Comparison of ENCODE assay signal across 16 mouse cellular contexts in genomic region chr1:52964581-52964980, GRCm38 (mm10). TPM values are rescaled to one million over a fixed set of nuclear protein-coding genes. Genes with fewer than 3 reads are reported as not detected.
DNase-seq lines count a peak whose midpoint lies in the region; ATAC-seq and TF ChIP-seq lines count a peak whose summit lies in the region.
"Had no signal": no experiment of that assay in that cellular context is flagged by ENCODE, and none has a peak within 500 bp of the region (broad histone marks: within the 10 kb centered on the region; RNA-seq: fewer than 3 reads in every experiment).

No protein-coding gene starts in this region.

- no peak overlapping the region for H3K4me2 ChIP-seq in liver, embryonic 14.5 days (ENCODE audit: low read depth)
- H3K4me2 ChIP-seq in liver, embryonic 12.5 days, result no peak overlapping the region
- no peak overlapping the region for H3K4me2 ChIP-seq in liver, embryonic 15.5 days
- H3K4me2 ChIP-seq: hindbrain, embryonic 12.5 days; lung, embryonic 15.5 days; midbrain, embryonic 13.5 days; stomach, embryonic 15.5 days had no signal

- no peak overlapping the region for H3K27ac ChIP-seq in liver, embryonic 14.5 days
- H3K27ac ChIP-seq in liver, embryonic 12.5 days, result no peak overlapping the region
- no peak overlapping the region for H3K27ac ChIP-seq in liver, embryonic 15.5 days (replicated peaks)
- H3K27ac ChIP-seq: hindbrain, embryonic 12.5 days; lung, embryonic 15.5 days; midbrain, embryonic 13.5 days; stomach, embryonic 15.5 days had no signal

- no peak overlapping the region for H3K4me3 ChIP-seq in liver, embryonic 14.5 days (ENCODE audit: insufficient read depth in 1 of 2, low read depth in 2 of 2, low read length in 2 of 2)
- no peak overlapping the region for H3K4me3 ChIP-seq in liver, embryonic 12.5 days
- H3K4me3 ChIP-seq in liver, embryonic 15.5 days (replicated peaks), result no peak overlapping the region
- H3K4me3 ChIP-seq: hindbrain, embryonic 12.5 days; lung, embryonic 15.5 days; midbrain, embryonic 13.5 days; stomach, embryonic 15.5 days had no signal

- no peak for DNase-seq in liver, embryonic 14.5 days (ENCODE audit: low read depth in 3 of 3, low spot score in 3 of 3)
- DNase-seq in 416B (ENCODE audit: low read depth) (peak; percentile 57), ES-CJ7 (ENCODE audit: low read depth, low spot score) (peak; percentile 87)
- DNase-seq in cerebellum, adult 11-12 months, result no peak
- no peak for DNase-seq in layer of hippocampus, postnatal 25 days (ENCODE audit: extremely low spot score in 1 of 2, low spot score in 1 of 2)
- DNase-seq in cerebellum, adult 8-10 months, result no peak
- DNase-seq: cerebellum, postnatal 25 days; gastrocnemius, postnatal 36 days; kidney, adult 8-10 months; right cerebral cortex, postnatal 4 days had no signal

- H3K36me3 ChIP-seq in liver, embryonic 14.5 days (replicated peaks; ENCODE audit: control insufficient read depth, insufficient read depth, low read depth), result no peaks in the 10 kb centered on the region
- no peaks in the 10 kb centered on the region for H3K36me3 ChIP-seq in liver, embryonic 12.5 days
- H3K36me3 ChIP-seq in liver, embryonic 15.5 days (replicated peaks), result no peaks in the 10 kb centered on the region
- H3K36me3 ChIP-seq: hindbrain, embryonic 12.5 days; lung, embryonic 15.5 days; midbrain, embryonic 13.5 days; stomach, embryonic 15.5 days had no signal

- H3K27me3 ChIP-seq in liver, embryonic 14.5 days (ENCODE audit: control insufficient read depth, insufficient read depth, low read length), result no peaks in the 10 kb centered on the region
- H3K27me3 ChIP-seq in liver, embryonic 12.5 days (replicated peaks), result no peaks in the 10 kb centered on the region
- no peaks in the 10 kb centered on the region for H3K27me3 ChIP-seq in liver, embryonic 15.5 days
- H3K27me3 ChIP-seq: hindbrain, embryonic 12.5 days; lung, embryonic 15.5 days; midbrain, embryonic 13.5 days; stomach, embryonic 15.5 days had no signal

- 0 out of 4 replicates have a peak, but pooled peaks cover 0 to 3% of the 10 kb centered on the region in 2 experiments for H3K4me1 ChIP-seq in liver, embryonic 14.5 days (replicated peaks; ENCODE audit: control insufficient read depth in 2 of 2, insufficient read depth in 2 of 2, low read length in 1 of 2)
- no peaks in the 10 kb centered on the region for H3K4me1 ChIP-seq in liver, embryonic 12.5 days
- no peaks in the 10 kb centered on the region for H3K4me1 ChIP-seq in liver, embryonic 15.5 days (replicated peaks)
- H3K4me1 ChIP-seq: lung, embryonic 15.5 days; midbrain, embryonic 13.5 days; stomach, embryonic 15.5 days had no signal

- no peak for ATAC-seq in liver, embryonic 14.5 days (ENCODE audit: insufficient read depth)
- ATAC-seq in liver, embryonic 12.5 days, result no peak
- ATAC-seq in liver, embryonic 15.5 days (ENCODE audit: insufficient read depth), result peak; percentile 15; the same call in 1 of the 2 replicates
- ATAC-seq: midbrain, embryonic 13.5 days had no signal

- no peak for TF ChIP-seq EP300 in liver, embryonic 14.5 days (IDR thresholded peaks at IDR 0.05; ENCODE audit: low read depth)

- peak; percentile 61 for TF ChIP-seq CTCF in liver, embryonic 14.5 days (IDR thresholded peaks at IDR 0.05; ENCODE audit: low read depth)

- WGBS in liver, embryonic 14.5 days (ENCODE audit: insufficient replicate concordance), result 59% methylated on average over 8 of the region's 8 CpGs
- 70% methylated on average over 8 of the region's 8 CpGs for WGBS in liver, embryonic 12.5 days (ENCODE audit: insufficient replicate concordance)
- WGBS in liver, embryonic 15.5 days (ENCODE audit: insufficient replicate concordance), result 66% methylated on average over 8 of the region's 8 CpGs

- H3K9me3 ChIP-seq in liver, embryonic 14.5 days (ENCODE audit: control insufficient read depth, low read length), result no peaks in the 10 kb centered on the region
- H3K9me3 ChIP-seq in liver, embryonic 12.5 days (replicated peaks), result no peaks in the 10 kb centered on the region
- H3K9me3 ChIP-seq in liver, embryonic 15.5 days (replicated peaks), result no peaks in the 10 kb centered on the region
- H3K9me3 ChIP-seq: hindbrain, embryonic 12.5 days; lung, embryonic 15.5 days; midbrain, embryonic 13.5 days; stomach, embryonic 15.5 days had no signal

- H3K9ac ChIP-seq in liver, embryonic 14.5 days (replicated peaks), result no peak overlapping the region
- H3K9ac ChIP-seq in liver, embryonic 12.5 days, result no peak overlapping the region
- no peak overlapping the region for H3K9ac ChIP-seq in liver, embryonic 15.5 days
- H3K9ac ChIP-seq: hindbrain, embryonic 12.5 days; lung, embryonic 15.5 days; midbrain, embryonic 13.5 days; stomach, embryonic 15.5 days had no signal

RNA-seq across cellular contexts. Expression of gene 1700019D03Rik, which starts 55.4 kb away (rescaled TPM):
- 1.8 and 2.0 TPM in 2 replicates for polyA plus RNA-seq in liver, embryonic 14.5 days (2012; rRNA removed)
- polyA plus RNA-seq in liver, embryonic 14.5 days (2014; fragmentation: Nextera tagmentation; extraction: Ambion mirVana), result 8.2 and 8.4 TPM in 2 replicates
- polyA plus RNA-seq in liver, embryonic 12.5 days (2016; fragmentation: Nextera tagmentation; extraction: Ambion mirVana), result 7.5 and 8.0 TPM in 2 replicates
- 8.7 and 10.2 TPM in 2 replicates for polyA plus RNA-seq in liver, embryonic 15.5 days (2015; fragmentation: Nextera tagmentation; extraction: Ambion mirVana)
- total RNA-seq in layer of hippocampus, postnatal 25 days (2021), result 1 to 10 TPM; 8.7 to 9.3 TPM

Comparison
In these comparisons a context has a peak if more than half of its experiments do, and no peak if none do; other contexts are left out.
1. DNase-seq: peak in 416B (single experiment) and ES-CJ7 (single experiment); none in liver, embryonic 14.5 days (0 of 3), cerebellum, adult 11-12 months (single experiment), layer of hippocampus, postnatal 25 days (0 of 2) and cerebellum, adult 8-10 months (single experiment).